ENCODE assay signal across 10 mouse cellular contexts in genomic region chr15:13174618-13174980, GRCm38 (mm10). TPM values are rescaled to one million over a fixed set of nuclear protein-coding genes. Genes with fewer than 3 reads are reported as not detected.
DNase-seq lines count a peak whose midpoint lies in the region; ATAC-seq and TF ChIP-seq lines count a peak whose summit lies in the region.
"Had no signal": no experiment of that assay in that cellular context is flagged by ENCODE, and none has a peak within 500 bp of the region (broad histone marks: within the 10 kb centered on the region; RNA-seq: fewer than 3 reads in every experiment).

No protein-coding gene starts in this region.

- H3K9ac ChIP-seq in embryonic facial prominence, embryonic 13.5 days = no peak overlapping the region
- H3K9ac ChIP-seq in intestine, embryonic 15.5 days = no peak overlapping the region
- H3K9ac ChIP-seq in midbrain, embryonic 15.5 days = peak overlapping the region; percentile 49; the same call in 1 of the 2 replicates

- peak; percentile 51 for DNase-seq in embryo, embryonic 10 days (ENCODE audit: low spot score)
- no peak for DNase-seq in embryo, embryonic 9.5 days (ENCODE audit: extremely low spot score)
- no peak for DNase-seq in layer of hippocampus, adult 2 months (ENCODE audit: low spot score in 2 of 2)
- DNase-seq in cerebellum, adult 9-11 months = no peak
- DNase-seq in right cerebral cortex, postnatal 36 days (ENCODE audit: low spot score in 2 of 2) = no peak
- DNase-seq: cerebellum, adult 9-10 months; heart, adult 11 months had no signal

- no peak for TF ChIP-seq CTCF in layer of hippocampus, adult 2 months (conservative IDR thresholded peaks at IDR 0.05)

- H3K4me1 ChIP-seq in embryonic facial prominence, embryonic 13.5 days = peaks cover 18% of the 10 kb centered on the region
- H3K4me1 ChIP-seq in intestine, embryonic 15.5 days (replicated peaks) = peaks cover 7% of the 10 kb centered on the region; the same call in 1 of the 2 replicates
- H3K4me1 ChIP-seq in midbrain, embryonic 15.5 days = peaks cover 28% of the 10 kb centered on the region

- H3K36me3 ChIP-seq in embryonic facial prominence, embryonic 13.5 days = no peaks in the 10 kb centered on the region
- H3K36me3 ChIP-seq in intestine, embryonic 15.5 days = no peaks in the 10 kb centered on the region
- H3K36me3 ChIP-seq in midbrain, embryonic 15.5 days (replicated peaks) = no peaks in the 10 kb centered on the region

- H3K4me2 ChIP-seq in embryonic facial prominence, embryonic 13.5 days = peak overlapping the region; percentile 87
- H3K4me2 ChIP-seq in intestine, embryonic 15.5 days (replicated peaks) = peak overlapping the region; percentile 95
- H3K4me2 ChIP-seq in midbrain, embryonic 15.5 days = peak overlapping the region; percentile 71

- H3K27ac ChIP-seq in embryonic facial prominence, embryonic 13.5 days = no peak overlapping the region
- H3K27ac ChIP-seq in intestine, embryonic 15.5 days = no peak overlapping the region
- 0 out of 2 replicates have a peak overlapping the region, but pooled peaks have one; percentile 77 for H3K27ac ChIP-seq in midbrain, embryonic 15.5 days
- H3K27ac ChIP-seq in layer of hippocampus, adult 2 months = no peak overlapping the region

- H3K27me3 ChIP-seq in embryonic facial prominence, embryonic 13.5 days = peaks cover 11% of the 10 kb centered on the region
- H3K27me3 ChIP-seq in intestine, embryonic 15.5 days (replicated peaks) = 0 out of 2 replicates have a peak, but pooled peaks cover 6% of the 10 kb centered on the region
- H3K27me3 ChIP-seq in midbrain, embryonic 15.5 days (replicated peaks) = no peaks in the 10 kb centered on the region

- WGBS in embryonic facial prominence, embryonic 13.5 days = 4% methylated on average over 6 of the region's 6 CpGs
- WGBS in intestine, embryonic 15.5 days = 23% methylated on average over 6 of the region's 6 CpGs
- WGBS in midbrain, embryonic 15.5 days = 8% methylated on average over 6 of the region's 6 CpGs

- peak overlapping the region; percentile 65 for H3K4me3 ChIP-seq in embryonic facial prominence, embryonic 13.5 days
- no peak overlapping the region for H3K4me3 ChIP-seq in intestine, embryonic 15.5 days (replicated peaks)
- H3K4me3 ChIP-seq in midbrain, embryonic 15.5 days = peak overlapping the region; percentile 52
- H3K4me3 ChIP-seq in layer of hippocampus, adult 2 months = no peak overlapping the region

- ATAC-seq in embryonic facial prominence, embryonic 13.5 days (ENCODE audit: insufficient number of reproducible peaks, insufficient read depth, low FRiP score, low TSS enrichment, low read depth) = no peak
- ATAC-seq in intestine, embryonic 15.5 days = no peak
- ATAC-seq in midbrain, embryonic 15.5 days (replicated peaks) = no peak

- H3K9me3 ChIP-seq in embryonic facial prominence, embryonic 13.5 days = no peaks in the 10 kb centered on the region
- no peaks in the 10 kb centered on the region for H3K9me3 ChIP-seq in intestine, embryonic 15.5 days
- H3K9me3 ChIP-seq in midbrain, embryonic 15.5 days = no peaks in the 10 kb centered on the region

RNA-seq across cellular contexts. Expression of gene Cdh6, which starts 1.1 kb away (rescaled TPM):
- 16.7 and 19.8 TPM in 2 replicates for polyA plus RNA-seq in embryonic facial prominence, embryonic 13.5 days (2015; fragmentation: Nextera tagmentation; extraction: Ambion mirVana)
- polyA plus RNA-seq in intestine, embryonic 15.5 days (2015; fragmentation: Nextera tagmentation; extraction: Ambion mirVana) = 4.7 and 5.1 TPM in 2 replicates
- polyA plus RNA-seq in midbrain, embryonic 15.5 days (2015; fragmentation: Nextera tagmentation; extraction: Ambion mirVana) = 13.9 and 15.8 TPM in 2 replicates
- total RNA-seq in layer of hippocampus, adult 2 months (2021) = 1 to 10 TPM; 4.8 to 4.9 TPM

Comparison
In these comparisons a context has a peak if more than half of its experiments do, and no peak if none do; other contexts are left out.
1. H3K4me3 ChIP-seq: peak in embryonic facial prominence, embryonic 13.5 days (single experiment) and midbrain, embryonic 15.5 days (single experiment); none in intestine, embryonic 15.5 days (single experiment) and layer of hippocampus, adult 2 months (single experiment).
2. Peak in every context shown above with its lines, with median percentiles within 50 percentile points of each other: H3K4me2 ChIP-seq.